Mouse (Mus musculus): ENCODE measurements around the gene Rnf167. TPM values are rescaled to one million over a fixed set of nuclear protein-coding genes. Genes with fewer than 3 reads are reported as not detected.

Rnf167 gene
- polyA plus RNA-seq, 1 experiment from 2014 or later: 114 TPM

- peaks cover 26% of the 10 kb centered on the region for H3K36me3 ChIP-seq (ENCODE audit: control insufficient read depth, insufficient read depth, low read length)
- H3K4me1 ChIP-seq (replicated peaks; ENCODE audit: control insufficient read depth, insufficient read depth, low read length): peaks cover 16% of the 10 kb centered on the region
- peak; percentile 51; the same call in 1 of the 2 replicates for ATAC-seq (replicated peaks; ENCODE audit: low FRiP score)
- H3K4me2 ChIP-seq: peak overlapping the region; percentile 30; the same call in 1 of the 2 replicates
- no peaks in the 10 kb centered on the region for H3K9me3 ChIP-seq (ENCODE audit: control insufficient read depth, low read length)
- H3K27ac ChIP-seq (ENCODE audit: low read depth, low read length): 0 out of 2 replicates have a peak overlapping the region, but pooled peaks have one; percentile 46
- no peak overlapping the region; the same call in 1 of the 2 replicates for H3K9ac ChIP-seq (ENCODE audit: low read depth, low read length)
- no peaks in the 10 kb centered on the region for H3K27me3 ChIP-seq (replicated peaks; ENCODE audit: control insufficient read depth, insufficient read depth, low read length)
- DNase-seq (ENCODE audit: low spot score): no peak
- WGBS: 36% methylated on average over 11 of the region's 11 CpGs
- H3K4me3 ChIP-seq (ENCODE audit: low read depth, low read length): no peak overlapping the region
Measured at GRCm38 (mm10) chr11:70681897-70682581, 35.0 kb downstream of the Rnf167 start.

- Histone ChIP-seq H3K36me3 (ENCODE audit: control insufficient read depth, insufficient read depth, low read length) (peaks cover 25% of the 10 kb centered on the region), H3K27me3 (replicated peaks; ENCODE audit: control insufficient read depth, insufficient read depth, low read length) (no peaks in the 10 kb centered on the region), H3K9ac (ENCODE audit: low read depth, low read length) (no peak overlapping the region), H3K9me3 (ENCODE audit: control insufficient read depth, low read length) (no peaks in the 10 kb centered on the region), H3K27ac (ENCODE audit: low read depth, low read length) (no peak overlapping the region), H3K4me2 (no peak overlapping the region), H3K4me1 (replicated peaks; ENCODE audit: control insufficient read depth, insufficient read depth, low read length) (peaks cover 18% of the 10 kb centered on the region), H3K4me3 (ENCODE audit: low read depth, low read length) (no peak overlapping the region)
- DNase-seq (ENCODE audit: low spot score) (no peak), ATAC-seq (replicated peaks; ENCODE audit: low FRiP score) (no peak)
- WGBS: 80% methylated on average over 5 of the region's 5 CpGs
Measured at GRCm38 (mm10) chr11:70683640-70684039, 36.6 kb downstream of the Rnf167 start.

- Histone ChIP-seq H3K4me1 (replicated peaks; ENCODE audit: control insufficient read depth, insufficient read depth, low read length) (peaks cover 16% of the 10 kb centered on the region), H3K4me3 (ENCODE audit: low read depth, low read length) (peak overlapping the region; percentile 85), H3K27ac (ENCODE audit: low read depth, low read length) (peak overlapping the region; percentile 71), H3K9me3 (ENCODE audit: control insufficient read depth, low read length) (no peaks in the 10 kb centered on the region), H3K27me3 (replicated peaks; ENCODE audit: control insufficient read depth, insufficient read depth, low read length) (no peaks in the 10 kb centered on the region), H3K36me3 (ENCODE audit: control insufficient read depth, insufficient read depth, low read length) (peaks cover 13% of the 10 kb centered on the region), H3K4me2 (peak overlapping the region; percentile 94), H3K9ac (ENCODE audit: low read depth, low read length) (peak overlapping the region; percentile 89)
- peak; percentile 19 for ATAC-seq (replicated peaks; ENCODE audit: low FRiP score)
- DNase-seq (ENCODE audit: low spot score): peak; percentile 58
- 3% methylated on average over 16 of the region's 16 CpGs for WGBS
Measured at GRCm38 (mm10) chr11:70686901-70687566, 40.0 kb downstream of the Rnf167 start.

GRCm38 (mm10) chr11:70687601-70688199 is 40.7 kb downstream of the Rnf167 start, which contains the start of gene Camta2:
TSS of gene Camta2 (minus strand) at chr11:70688105.
- Histone ChIP-seq H3K4me3 (ENCODE audit: low read depth, low read length) (peak within 1 kb of the TSS; percentile 85), H3K4me1 (replicated peaks; ENCODE audit: control insufficient read depth, insufficient read depth, low read length) (peaks cover 11% of the 10 kb centered on the region; the same call in 1 of the 2 replicates), H3K27ac (ENCODE audit: low read depth, low read length) (peak within 1 kb of the TSS; percentile 71), H3K9me3 (ENCODE audit: control insufficient read depth, low read length) (no peaks in the 10 kb centered on the region), H3K4me2 (peak within 1 kb of the TSS; percentile 94), H3K9ac (ENCODE audit: low read depth, low read length) (peak within 1 kb of the TSS; percentile 89), H3K27me3 (replicated peaks; ENCODE audit: control insufficient read depth, insufficient read depth, low read length) (no peaks in the 10 kb centered on the region), H3K36me3 (ENCODE audit: control insufficient read depth, insufficient read depth, low read length) (peaks cover 10% of the 10 kb centered on the region)
- DNase-seq (ENCODE audit: low spot score) (peak; percentile 89), ATAC-seq (replicated peaks; ENCODE audit: low FRiP score) (peak; percentile 77)
- WGBS: under 1% methylated on average over 52 of the region's 55 CpGs

- Histone ChIP-seq H3K9ac (ENCODE audit: low read depth, low read length) (peak overlapping the region; percentile 89), H3K27ac (ENCODE audit: low read depth, low read length) (peak overlapping the region; percentile 71; the same call in 1 of the 2 replicates), H3K4me2 (peak overlapping the region; percentile 94), H3K4me3 (ENCODE audit: low read depth, low read length) (peak overlapping the region; percentile 85), H3K4me1 (replicated peaks; ENCODE audit: control insufficient read depth, insufficient read depth, low read length) (peaks cover 11% of the 10 kb centered on the region; the same call in 1 of the 2 replicates), H3K9me3 (ENCODE audit: control insufficient read depth, low read length) (no peaks in the 10 kb centered on the region), H3K36me3 (ENCODE audit: control insufficient read depth, insufficient read depth, low read length) (peaks cover 8% of the 10 kb centered on the region), H3K27me3 (replicated peaks; ENCODE audit: control insufficient read depth, insufficient read depth, low read length) (no peaks in the 10 kb centered on the region)
- WGBS: 25% methylated on average over 8 of the region's 8 CpGs
- DNase-seq (ENCODE audit: low spot score) (no peak), ATAC-seq (replicated peaks; ENCODE audit: low FRiP score) (no peak)
Measured at GRCm38 (mm10) chr11:70688372-70688771, 41.3 kb downstream of the Rnf167 start.

- H3K9me3 ChIP-seq (ENCODE audit: control insufficient read depth, low read length): no peaks in the 10 kb centered on the region
- no peak for ATAC-seq (replicated peaks; ENCODE audit: low FRiP score)
- H3K4me1 ChIP-seq (replicated peaks; ENCODE audit: control insufficient read depth, insufficient read depth, low read length): peaks cover 11% of the 10 kb centered on the region; the same call in 1 of the 2 replicates
- no peak overlapping the region for H3K9ac ChIP-seq (ENCODE audit: low read depth, low read length)
- no peak overlapping the region for H3K4me2 ChIP-seq
- DNase-seq (ENCODE audit: low spot score): no peak
- no peaks in the 10 kb centered on the region for H3K27me3 ChIP-seq (replicated peaks; ENCODE audit: control insufficient read depth, insufficient read depth, low read length)
- no peak overlapping the region for H3K4me3 ChIP-seq (ENCODE audit: low read depth, low read length)
- H3K36me3 ChIP-seq (ENCODE audit: control insufficient read depth, insufficient read depth, low read length): peaks cover 4% of the 10 kb centered on the region; the same call in 1 of the 2 replicates
- H3K27ac ChIP-seq (ENCODE audit: low read depth, low read length): no peak overlapping the region
- WGBS: 51% methylated on average over 4 of the region's 4 CpGs
Measured at GRCm38 (mm10) chr11:70689578-70689977, 42.5 kb downstream of the Rnf167 start.

- no peaks in the 10 kb centered on the region for H3K36me3 ChIP-seq (ENCODE audit: control insufficient read depth, insufficient read depth, low read length)
- no peaks in the 10 kb centered on the region for H3K9me3 ChIP-seq (ENCODE audit: control insufficient read depth, low read length)
- 58% methylated on average over 3 of the region's 3 CpGs for WGBS
- H3K4me2 ChIP-seq: no peak overlapping the region
- H3K27ac ChIP-seq (ENCODE audit: low read depth, low read length): no peak overlapping the region
- no peaks in the 10 kb centered on the region for H3K27me3 ChIP-seq (replicated peaks; ENCODE audit: control insufficient read depth, insufficient read depth, low read length)
- ATAC-seq (replicated peaks; ENCODE audit: low FRiP score) (no peak), DNase-seq (ENCODE audit: low spot score) (no peak)
- no peak overlapping the region for H3K9ac ChIP-seq (ENCODE audit: low read depth, low read length)
- peaks cover 1% of the 10 kb centered on the region; the same call in 1 of the 2 replicates for H3K4me1 ChIP-seq (replicated peaks; ENCODE audit: control insufficient read depth, insufficient read depth, low read length)
- no peak overlapping the region for H3K4me3 ChIP-seq (ENCODE audit: low read depth, low read length)
Measured at GRCm38 (mm10) chr11:70693504-70693903, 46.5 kb downstream of the Rnf167 start.

GRCm38 (mm10) chr11:70697376-70697775 is 50.3 kb downstream of the Rnf167 start:
- peaks cover 6% of the 10 kb centered on the region; the same call in 1 of the 2 replicates for H3K27me3 ChIP-seq (replicated peaks; ENCODE audit: control insufficient read depth, insufficient read depth, low read length)
- no peak overlapping the region for H3K9ac ChIP-seq (ENCODE audit: low read depth, low read length)
- H3K4me1 ChIP-seq (replicated peaks; ENCODE audit: control insufficient read depth, insufficient read depth, low read length): peaks cover 10% of the 10 kb centered on the region; the same call in 1 of the 2 replicates
- no peak overlapping the region for H3K4me3 ChIP-seq (ENCODE audit: low read depth, low read length)
- no peak for ATAC-seq (replicated peaks; ENCODE audit: low FRiP score)
- no peaks in the 10 kb centered on the region for H3K36me3 ChIP-seq (ENCODE audit: control insufficient read depth, insufficient read depth, low read length)
- H3K27ac ChIP-seq (ENCODE audit: low read depth, low read length): no peak overlapping the region
- WGBS: 60% methylated on average over 3 of the region's 3 CpGs
- no peak for DNase-seq (ENCODE audit: low spot score)
- H3K9me3 ChIP-seq (ENCODE audit: control insufficient read depth, low read length): no peaks in the 10 kb centered on the region
- no peak overlapping the region for H3K4me2 ChIP-seq

All from liver, embryonic 11.5 days (tissue).